Mouse (Mus musculus) bone marrow macrophage, adult 2 months (primary cell): Measurements from ENCODE around the gene Hrh2.

Source experiments
- CTCF ChIP-seq: IDR thresholded peaks from 2 replicates; pipeline ENCODE4 v1.5.1; 2012; ENCODE audit warnings: low read depth, mild to moderate bottlenecking, low read length, moderate library complexity
- POLR2A ChIP-seq: IDR thresholded peaks from 2 replicates; pipeline ENCODE4 v1.6.1; 2012; ENCODE audit warnings: mild to moderate bottlenecking, low read depth, low read length, borderline replicate concordance

DNA sequence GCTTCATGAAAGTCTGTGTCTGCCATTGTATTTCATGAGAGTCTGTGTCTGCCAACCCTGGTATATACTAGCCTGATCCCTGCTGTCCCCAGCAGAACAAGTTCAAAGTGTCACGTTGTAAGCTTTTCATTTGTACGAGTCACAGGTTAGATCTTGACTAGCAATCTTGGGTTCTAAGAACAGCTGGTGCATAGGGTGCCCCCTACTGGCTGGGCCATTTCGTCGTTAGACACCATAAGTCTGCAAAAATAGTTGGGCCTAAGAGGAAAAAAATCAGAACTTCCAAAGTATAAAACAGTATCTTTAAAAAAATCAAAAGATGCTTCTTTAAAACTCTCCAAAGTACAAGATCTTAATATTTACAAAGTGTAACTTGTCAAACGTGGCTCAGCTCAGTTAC, 50.5 kb downstream of the Hrh2 start:
- TF ChIP-seq POLR2A (no peak), CTCF (no peak)
